ENCODE assay signal across 18 mouse cellular contexts in genomic region chr13:41827581-41827980, GRCm38 (mm10). TPM values are rescaled to one million over a fixed set of nuclear protein-coding genes. Genes with fewer than 3 reads are reported as not detected.
DNase-seq lines count a peak whose midpoint lies in the region; ATAC-seq and TF ChIP-seq lines count a peak whose summit lies in the region.
"Had no signal": no experiment of that assay in that cellular context is flagged by ENCODE, and none has a peak within 500 bp of the region (broad histone marks: within the 10 kb centered on the region; RNA-seq: fewer than 3 reads in every experiment).

No protein-coding gene starts in this region.

- TF ChIP-seq CTCF in CH12.LX (conservative IDR thresholded peaks at IDR 0.05 in 1 of 2, IDR thresholded peaks at IDR 0.05 in 1 of 2; ENCODE audit: low read depth in 2 of 2, low read length in 2 of 2), result no peak

- no peaks in the 10 kb centered on the region for H3K36me3 ChIP-seq in CH12.LX (replicated peaks in 1 of 2; ENCODE audit: control insufficient read depth in 1 of 2, insufficient read depth in 1 of 2, low read length in 1 of 2)
- no peaks in the 10 kb centered on the region for H3K36me3 ChIP-seq in forebrain, embryonic 10.5 days (replicated peaks)
- no peaks in the 10 kb centered on the region for H3K36me3 ChIP-seq in midbrain, embryonic 14.5 days (ENCODE audit: control insufficient read depth, insufficient read depth, low read length)
- H3K36me3 ChIP-seq: embryonic facial prominence, embryonic 10.5 days; hindbrain, embryonic 13.5 days; limb, embryonic 15.5 days; midbrain, embryonic 15.5 days had no signal

- H3K27me3 ChIP-seq in CH12.LX (replicated peaks), result no peaks in the 10 kb centered on the region
- H3K27me3 ChIP-seq in forebrain, embryonic 10.5 days (ENCODE audit: poor library complexity, severe bottlenecking), result no peaks in the 10 kb centered on the region
- no peaks in the 10 kb centered on the region for H3K27me3 ChIP-seq in midbrain, embryonic 14.5 days (ENCODE audit: control insufficient read depth, insufficient read depth, low read length)
- H3K27me3 ChIP-seq: hindbrain, embryonic 13.5 days; limb, embryonic 15.5 days; midbrain, embryonic 15.5 days had no signal

- no peak for TF ChIP-seq RAD21 in CH12.LX (IDR thresholded peaks at IDR 0.05; ENCODE audit: low read depth, low read length)

- intact Hi-C loops in left cerebral cortex, postnatal 4 days (cut with DNase I), result no loop called here

- peaks cover 4% of the 10 kb centered on the region for H3K9me3 ChIP-seq in CH12.LX (replicated peaks; ENCODE audit: low read length)
- H3K9me3 ChIP-seq in forebrain, embryonic 10.5 days, result no peaks in the 10 kb centered on the region
- H3K9me3 ChIP-seq in midbrain, embryonic 14.5 days (ENCODE audit: control insufficient read depth, low read length), result no peaks in the 10 kb centered on the region
- H3K9me3 ChIP-seq: embryonic facial prominence, embryonic 10.5 days; hindbrain, embryonic 13.5 days; limb, embryonic 15.5 days; midbrain, embryonic 15.5 days had no signal

- no peak overlapping the region for H3K9ac ChIP-seq in CH12.LX (ENCODE audit: insufficient read depth, low read depth)
- H3K9ac ChIP-seq in midbrain, embryonic 14.5 days (replicated peaks; ENCODE audit: low read length), result no peak overlapping the region
- H3K9ac ChIP-seq: hindbrain, embryonic 13.5 days; limb, embryonic 15.5 days; lung, embryonic 14.5 days; midbrain, embryonic 15.5 days had no signal

- dilution Hi-C loops in CH12.LX (cut with MboI; ENCODE audit: extremely low pct_ligation_motif_present, extremely low pct_unique_long_range_greater_than_20kb, low sequenced_read_pairs), result no loop called here

- in situ Hi-C loops in CH12.LX (cut with MboI; ENCODE audit: low pct_ligation_motif_present, low pct_unique_long_range_greater_than_20kb, low sequenced_read_pairs), result no loop called here

- no peak for TF ChIP-seq EP300 in CH12.LX (IDR thresholded peaks at IDR 0.05; ENCODE audit: low read length)

- peaks cover 23 to 57% of the 10 kb centered on the region in 2 experiments for H3K4me1 ChIP-seq in CH12.LX (ENCODE audit: control insufficient read depth in 1 of 2, insufficient read depth in 2 of 2)
- peaks cover 2% of the 10 kb centered on the region for H3K4me1 ChIP-seq in forebrain, embryonic 10.5 days
- H3K4me1 ChIP-seq in midbrain, embryonic 14.5 days (ENCODE audit: control insufficient read depth, insufficient read depth, low read length), result no peaks in the 10 kb centered on the region
- H3K4me1 ChIP-seq: hindbrain, embryonic 13.5 days; midbrain, embryonic 15.5 days had no signal

- ATAC-seq in midbrain, embryonic 14.5 days (ENCODE audit: low FRiP score, low TSS enrichment), result no peak
- ATAC-seq: forebrain, embryonic 16.5 days; midbrain, embryonic 15.5 days had no signal

- DNase-seq in frontal cortex, adult 2 months (ENCODE audit: extremely low spot score in 1 of 2, low spot score in 1 of 2), result peak; percentile 78 to 85
- DNase-seq in frontal cortex, postnatal 25 days (ENCODE audit: low spot score in 2 of 2), result no peak
- DNase-seq in left cerebral cortex, adult 18-20 months (ENCODE audit: low spot score in 2 of 2), result peak; percentile 67 to 77
- DNase-seq in left cerebral cortex, postnatal 4 days, result no peak
- no peak for DNase-seq in CH12.LX (ENCODE audit: extremely low read depth)
- DNase-seq in left cerebral cortex, adult 9 months (ENCODE audit: low spot score in 2 of 2), result peak; percentile 64 to 71
- DNase-seq in forebrain, embryonic 10.5 days (ENCODE audit: extremely low spot score, low spot score), result no peak
- DNase-seq in midbrain, embryonic 14.5 days, result no peak
- DNase-seq: adrenal gland, adult 8-10 months; cerebellum, adult 11-12 months; cerebellum, postnatal 25 days; gastrocnemius, postnatal 14 days; lung, embryonic 14.5 days had no signal

- 94% methylated on average over 5 of the region's 5 CpGs for WGBS in forebrain, embryonic 10.5 days
- 90% methylated on average over 5 of the region's 5 CpGs for WGBS in midbrain, embryonic 14.5 days

- no peak for TF ChIP-seq POLR2A in CH12.LX (IDR thresholded peaks at IDR 0.05; ENCODE audit: low read depth, low read length)

- H3K79me2 ChIP-seq in CH12.LX (replicated peaks; ENCODE audit: control insufficient read depth, extremely low read depth, insufficient read depth, poor library complexity, severe bottlenecking), result no peaks in the 10 kb centered on the region

- H3K4me3 ChIP-seq in CH12.LX (replicated peaks in 1 of 3; ENCODE audit: low read depth in 2 of 3, low read length in 2 of 3, poor library complexity in 1 of 3), result no peak overlapping the region
- H3K4me3 ChIP-seq in forebrain, embryonic 10.5 days, result no peak overlapping the region
- H3K4me3 ChIP-seq in midbrain, embryonic 14.5 days (replicated peaks; ENCODE audit: low read depth, low read length), result no peak overlapping the region
- H3K4me3 ChIP-seq: embryonic facial prominence, embryonic 10.5 days; hindbrain, embryonic 13.5 days; limb, embryonic 15.5 days; midbrain, embryonic 15.5 days had no signal

- H3K4me2 ChIP-seq in CH12.LX (ENCODE audit: insufficient read depth, low read depth, poor library complexity, severe bottlenecking), result no peak overlapping the region
- H3K4me2 ChIP-seq in midbrain, embryonic 14.5 days (ENCODE audit: low read length), result no peak overlapping the region
- H3K4me2 ChIP-seq: hindbrain, embryonic 13.5 days; limb, embryonic 15.5 days; lung, embryonic 14.5 days; midbrain, embryonic 15.5 days had no signal

- no peak overlapping the region for H3K27ac ChIP-seq in CH12.LX (ENCODE audit: insufficient read depth, low read depth)
- H3K27ac ChIP-seq in forebrain, embryonic 10.5 days, result no peak overlapping the region
- H3K27ac ChIP-seq in midbrain, embryonic 14.5 days (replicated peaks; ENCODE audit: low read depth, low read length), result no peak overlapping the region
- H3K27ac ChIP-seq: embryonic facial prominence, embryonic 10.5 days; hindbrain, embryonic 13.5 days; limb, embryonic 15.5 days; midbrain, embryonic 15.5 days had no signal

TF ChIP-seq in CH12.LX, 34 proteins besides CTCF, POLR2A, EP300 and RAD21:
- peak; percentile 30 for TF ChIP-seq ZNF384 (IDR thresholded peaks at IDR 0.05; ENCODE audit: low read depth, low read length)
- no peak for TF ChIP-seq UBTF (IDR thresholded peaks at IDR 0.05; ENCODE audit: low read depth, low read length)

RNA-seq across cellular contexts. Expression of gene Adtrp, which starts 19.9 kb away (rescaled TPM):
- polyA plus RNA-seq in frontal cortex, adult 2 months (2012; rRNA removed), result 0.32 and 0.40 TPM in 2 replicates
- total RNA-seq in left cerebral cortex, adult 18-20 months (2021), result not detected
- total RNA-seq in left cerebral cortex, postnatal 4 days (2021), result not detected
- total RNA-seq in CH12.LX (2012; rRNA removed) (37.1 and 39.2 TPM in 2 replicates), CH12.LX (2014; rRNA removed) (2.4 and 4.2 TPM in 2 replicates)
- polyA plus RNA-seq in CH12.LX (2012; ENCODE audit: insufficient read length, low read depth), result 6.1 and 7.2 TPM in 2 replicates
- polyA plus RNA-seq in forebrain, embryonic 10.5 days (2016; fragmentation: Nextera tagmentation; extraction: Ambion mirVana), result 0.75 TPM in 1 of 2 replicates, not detected in the other
- not detected in 2 replicates for polyA plus RNA-seq in midbrain, embryonic 14.5 days (2014; fragmentation: Nextera tagmentation; extraction: Ambion mirVana)
- polyA plus RNA-seq: embryonic facial prominence, embryonic 10.5 days; forebrain, embryonic 16.5 days; lung, embryonic 14.5 days; midbrain, embryonic 15.5 days had no signal

Comparison
In these comparisons a context has a peak if more than half of its experiments do, and no peak if none do; other contexts are left out.
1. DNase-seq: peak in frontal cortex, adult 2 months (2 of 2), left cerebral cortex, adult 18-20 months (2 of 2) and left cerebral cortex, adult 9 months (2 of 2); none in frontal cortex, postnatal 25 days (0 of 2), left cerebral cortex, postnatal 4 days (single experiment), CH12.LX (single experiment), forebrain, embryonic 10.5 days (single experiment) and midbrain, embryonic 14.5 days (single experiment).